Mouse (Mus musculus): ENCODE measurements around the gene Card11. TPM values are rescaled to one million over a fixed set of nuclear protein-coding genes. Genes with fewer than 3 reads are reported as not detected.

Card11 gene
- 0.42 and 0.61 TPM in 2 replicates for polyA plus RNA-seq (2015; fragmentation: Nextera tagmentation; extraction: Ambion mirVana)

- Histone ChIP-seq H3K9ac (no peak within 1 kb of the TSS), H3K4me1 (no peaks in the 10 kb centered on the region; the same call in 1 of the 2 replicates), H3K36me3 (no peaks in the 10 kb centered on the region), H3K27me3 (no peaks in the 10 kb centered on the region), H3K4me2 (replicated peaks) (no peak within 1 kb of the TSS), H3K27ac (no peak within 1 kb of the TSS), H3K9me3 (no peaks in the 10 kb centered on the region), H3K4me3 (no peak within 1 kb of the TSS)
- WGBS = 70% methylated on average over 10 of the region's 10 CpGs
- no peak for ATAC-seq (ENCODE audit: low FRiP score, low read depth)
Measured at GRCm38 (mm10) chr5:141000349-141000748, at the start of gene Card11. Gene Card11 (minus strand): TSS chr5:141000582.

GRCm38 (mm10) chr5:141047651-141048218, 47.4 kb upstream of the Card11 start:
- Histone ChIP-seq H3K36me3 (no peaks in the 10 kb centered on the region), H3K4me1 (0 out of 2 replicates have a peak, but pooled peaks cover 4% of the 10 kb centered on the region), H3K9me3 (peaks cover 11% of the 10 kb centered on the region; the same call in 1 of the 2 replicates), H3K27me3 (no peaks in the 10 kb centered on the region), H3K4me2 (replicated peaks) (no peak overlapping the region), H3K9ac (no peak overlapping the region), H3K4me3 (no peak overlapping the region), H3K27ac (no peak overlapping the region)
- no peak for ATAC-seq (ENCODE audit: low FRiP score, low read depth)
- 75% methylated on average over 13 of the region's 13 CpGs for WGBS

GRCm38 (mm10) chr5:141044976-141045375, 44.6 kb upstream of the Card11 start:
- Histone ChIP-seq H3K9ac (no peak overlapping the region), H3K4me2 (replicated peaks) (no peak overlapping the region), H3K27ac (no peak overlapping the region), H3K27me3 (no peaks in the 10 kb centered on the region), H3K36me3 (no peaks in the 10 kb centered on the region), H3K9me3 (no peaks in the 10 kb centered on the region), H3K4me1 (peaks cover 13% of the 10 kb centered on the region; the same call in 1 of the 2 replicates), H3K4me3 (no peak overlapping the region)
- no peak for ATAC-seq (ENCODE audit: low FRiP score, low read depth)
- WGBS = 78% methylated on average over 9 of the region's 9 CpGs

- H3K9ac ChIP-seq = no peak overlapping the region
- H3K4me3 ChIP-seq = no peak overlapping the region
- H3K4me2 ChIP-seq (replicated peaks) = peak overlapping the region; percentile 25
- no peaks in the 10 kb centered on the region for H3K27me3 ChIP-seq
- no peak for ATAC-seq (ENCODE audit: low FRiP score, low read depth)
- WGBS = 61% methylated on average over 19 of the region's 19 CpGs
- no peak overlapping the region for H3K27ac ChIP-seq
- H3K9me3 ChIP-seq = no peaks in the 10 kb centered on the region
- peaks cover 13% of the 10 kb centered on the region; the same call in 1 of the 2 replicates for H3K4me1 ChIP-seq
- H3K36me3 ChIP-seq = no peaks in the 10 kb centered on the region
Measured at GRCm38 (mm10) chr5:141043654-141044447, 43.5 kb upstream of the Card11 start.

- Histone ChIP-seq H3K4me3 (no peak overlapping the region), H3K27me3 (no peaks in the 10 kb centered on the region), H3K4me1 (peaks cover 13% of the 10 kb centered on the region; the same call in 1 of the 2 replicates), H3K9ac (no peak overlapping the region), H3K9me3 (no peaks in the 10 kb centered on the region), H3K36me3 (no peaks in the 10 kb centered on the region), H3K27ac (no peak overlapping the region), H3K4me2 (replicated peaks) (no peak overlapping the region)
- ATAC-seq (ENCODE audit: low FRiP score, low read depth) = no peak
- WGBS = 74% methylated on average over 4 of the region's 4 CpGs
Measured at GRCm38 (mm10) chr5:141042406-141042805, 42.0 kb upstream of the Card11 start.

- H3K9ac ChIP-seq = no peak overlapping the region
- H3K36me3 ChIP-seq = no peaks in the 10 kb centered on the region
- no peaks in the 10 kb centered on the region for H3K9me3 ChIP-seq
- no peaks in the 10 kb centered on the region for H3K27me3 ChIP-seq
- no peak for ATAC-seq (ENCODE audit: low FRiP score, low read depth)
- peaks cover 13% of the 10 kb centered on the region; the same call in 1 of the 2 replicates for H3K4me1 ChIP-seq
- H3K4me2 ChIP-seq (replicated peaks) = no peak overlapping the region
- H3K27ac ChIP-seq = no peak overlapping the region
- WGBS = 19% methylated on average over 9 of the region's 9 CpGs
- no peak overlapping the region for H3K4me3 ChIP-seq
Measured at GRCm38 (mm10) chr5:141040846-141041245, 40.5 kb upstream of the Card11 start.

- Histone ChIP-seq H3K27me3 (no peaks in the 10 kb centered on the region), H3K9ac (no peak overlapping the region), H3K4me2 (replicated peaks) (no peak overlapping the region), H3K27ac (no peak overlapping the region), H3K4me1 (peaks cover 9% of the 10 kb centered on the region; the same call in 1 of the 2 replicates), H3K36me3 (no peaks in the 10 kb centered on the region), H3K4me3 (no peak overlapping the region), H3K9me3 (no peaks in the 10 kb centered on the region)
- 46% methylated on average over 1 of the region's 1 CpGs for WGBS
- no peak for ATAC-seq (ENCODE audit: low FRiP score, low read depth)
Measured at GRCm38 (mm10) chr5:141038342-141038741, 38.0 kb upstream of the Card11 start.

- H3K9ac ChIP-seq = no peak overlapping the region
- H3K27ac ChIP-seq = no peak overlapping the region
- no peak for ATAC-seq (ENCODE audit: low FRiP score, low read depth)
- WGBS = 91% methylated on average over 6 of the region's 6 CpGs
- H3K9me3 ChIP-seq = no peaks in the 10 kb centered on the region
- H3K27me3 ChIP-seq = no peaks in the 10 kb centered on the region
- H3K4me2 ChIP-seq (replicated peaks) = no peak overlapping the region
- H3K4me1 ChIP-seq = no peaks in the 10 kb centered on the region
- H3K4me3 ChIP-seq = no peak overlapping the region
- H3K36me3 ChIP-seq = no peaks in the 10 kb centered on the region
Measured at GRCm38 (mm10) chr5:141035346-141035745, 35.0 kb upstream of the Card11 start.

GRCm38 (mm10) chr5:141034301-141034700, 33.9 kb upstream of the Card11 start:
- Histone ChIP-seq H3K27me3 (no peaks in the 10 kb centered on the region), H3K4me1 (no peaks in the 10 kb centered on the region), H3K9ac (no peak overlapping the region), H3K4me2 (replicated peaks) (no peak overlapping the region), H3K9me3 (no peaks in the 10 kb centered on the region), H3K27ac (no peak overlapping the region), H3K36me3 (no peaks in the 10 kb centered on the region), H3K4me3 (no peak overlapping the region)
- 70% methylated on average over 3 of the region's 3 CpGs for WGBS
- ATAC-seq (ENCODE audit: low FRiP score, low read depth) = no peak

- no peaks in the 10 kb centered on the region for H3K4me1 ChIP-seq
- H3K36me3 ChIP-seq = no peaks in the 10 kb centered on the region
- H3K27me3 ChIP-seq = no peaks in the 10 kb centered on the region
- no peak overlapping the region for H3K4me3 ChIP-seq
- H3K27ac ChIP-seq = no peak overlapping the region
- no peak overlapping the region for H3K9ac ChIP-seq
- H3K4me2 ChIP-seq (replicated peaks) = no peak overlapping the region
- WGBS = 85% methylated on average over 1 of the region's 1 CpGs
- no peaks in the 10 kb centered on the region for H3K9me3 ChIP-seq
- ATAC-seq (ENCODE audit: low FRiP score, low read depth) = no peak
Measured at GRCm38 (mm10) chr5:141033001-141033400, 32.6 kb upstream of the Card11 start.

GRCm38 (mm10) chr5:141029364-141029763, 29.0 kb upstream of the Card11 start:
- Histone ChIP-seq H3K9me3 (0 out of 2 replicates have a peak, but pooled peaks cover 3% of the 10 kb centered on the region), H3K4me1 (no peaks in the 10 kb centered on the region), H3K4me2 (replicated peaks) (no peak overlapping the region), H3K36me3 (no peaks in the 10 kb centered on the region), H3K27ac (no peak overlapping the region), H3K27me3 (no peaks in the 10 kb centered on the region), H3K9ac (no peak overlapping the region), H3K4me3 (no peak overlapping the region)
- WGBS = 65% methylated on average over 2 of the region's 2 CpGs
- no peak for ATAC-seq (ENCODE audit: low FRiP score, low read depth)

- Histone ChIP-seq H3K27ac (no peak overlapping the region), H3K4me1 (no peaks in the 10 kb centered on the region), H3K36me3 (no peaks in the 10 kb centered on the region), H3K4me3 (no peak overlapping the region), H3K9me3 (peaks cover 20% of the 10 kb centered on the region; the same call in 1 of the 2 replicates), H3K27me3 (no peaks in the 10 kb centered on the region), H3K9ac (no peak overlapping the region), H3K4me2 (replicated peaks) (no peak overlapping the region)
- 90% methylated on average over 3 of the region's 3 CpGs for WGBS
- ATAC-seq (ENCODE audit: low FRiP score, low read depth) = no peak
Measured at GRCm38 (mm10) chr5:141025635-141026034, 25.3 kb upstream of the Card11 start.

All from limb, embryonic 13.5 days (tissue).